Mouse (Mus musculus) duodenum, adult 2 months (tissue): Measurements from ENCODE around the gene Gmeb2. TPM values are rescaled to one million over a fixed set of nuclear protein-coding genes. Genes with fewer than 3 reads are reported as not detected.

Source experiments
- polyA plus RNA-seq: library from polyadenylated mRNA; depleted of rRNA; stranded (reverse); fragments of >200 nt; gene quantifications from 2 replicates; pipeline ENCODE4 v1.2.3, GENCODE M21; 2012; ENCODE audit warnings: low replicate concordance; rRNA removed

Gmeb2 gene
- 16.9 and 31.9 TPM in 2 replicates for polyA plus RNA-seq

GRCm38 (mm10) chr2:181287958-181288350, at the start of gene Gmeb2:
TSS of gene Gmeb2 (minus strand) at chr2:181288035.

DNA sequence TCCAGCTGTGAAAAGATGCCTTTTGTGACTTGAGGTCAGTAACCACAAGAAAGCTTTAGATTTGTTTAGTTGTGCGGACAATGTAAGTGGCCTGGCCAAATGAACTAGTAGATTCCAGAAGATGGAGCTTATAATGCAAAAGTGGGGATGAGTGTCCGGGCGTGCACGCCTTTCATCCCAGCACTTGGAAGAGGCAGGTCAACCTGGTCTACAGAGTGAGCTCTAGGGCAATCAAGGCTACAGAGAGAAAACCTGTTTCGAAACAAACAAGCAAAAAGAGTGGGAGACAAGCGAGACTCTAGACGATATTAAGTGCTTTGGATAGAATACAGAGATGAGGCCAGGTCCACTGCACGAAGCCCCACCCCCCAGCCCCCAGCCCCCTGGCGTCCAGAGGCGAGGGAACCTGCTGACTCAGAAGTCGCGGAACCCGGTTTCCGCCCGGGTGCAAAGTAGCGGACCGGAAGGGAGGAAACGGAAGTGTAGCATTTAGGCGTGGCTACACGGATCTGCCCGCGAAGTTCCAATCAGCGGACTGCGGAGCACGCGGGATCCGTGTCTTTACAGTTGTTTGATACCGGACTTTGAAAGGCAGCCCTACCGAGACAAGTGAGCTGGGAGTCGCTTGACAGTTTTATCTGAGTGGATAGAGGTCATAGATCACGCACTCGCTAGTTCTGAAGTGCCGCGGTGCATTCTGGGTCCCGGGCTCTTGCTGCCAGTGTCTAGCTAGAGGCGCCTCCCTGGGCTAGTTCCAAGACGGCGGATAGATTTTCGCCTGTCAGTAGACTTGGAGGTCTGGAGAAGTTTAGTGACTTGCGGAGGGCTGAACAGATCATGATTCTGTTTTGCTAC, 31.6 kb upstream of the Gmeb2 start, which contains the start of gene Rtel1:
Rtel1 (plus strand) TSS at position 492 of the 855 bp plus-strand sequence.

GRCm38 (mm10) chr2:181314080-181314810, 26.4 kb upstream of the Gmeb2 start, which contains the start of gene Stmn3:
TSS of gene Stmn3 (minus strand) at chr2:181314500.

DNA sequence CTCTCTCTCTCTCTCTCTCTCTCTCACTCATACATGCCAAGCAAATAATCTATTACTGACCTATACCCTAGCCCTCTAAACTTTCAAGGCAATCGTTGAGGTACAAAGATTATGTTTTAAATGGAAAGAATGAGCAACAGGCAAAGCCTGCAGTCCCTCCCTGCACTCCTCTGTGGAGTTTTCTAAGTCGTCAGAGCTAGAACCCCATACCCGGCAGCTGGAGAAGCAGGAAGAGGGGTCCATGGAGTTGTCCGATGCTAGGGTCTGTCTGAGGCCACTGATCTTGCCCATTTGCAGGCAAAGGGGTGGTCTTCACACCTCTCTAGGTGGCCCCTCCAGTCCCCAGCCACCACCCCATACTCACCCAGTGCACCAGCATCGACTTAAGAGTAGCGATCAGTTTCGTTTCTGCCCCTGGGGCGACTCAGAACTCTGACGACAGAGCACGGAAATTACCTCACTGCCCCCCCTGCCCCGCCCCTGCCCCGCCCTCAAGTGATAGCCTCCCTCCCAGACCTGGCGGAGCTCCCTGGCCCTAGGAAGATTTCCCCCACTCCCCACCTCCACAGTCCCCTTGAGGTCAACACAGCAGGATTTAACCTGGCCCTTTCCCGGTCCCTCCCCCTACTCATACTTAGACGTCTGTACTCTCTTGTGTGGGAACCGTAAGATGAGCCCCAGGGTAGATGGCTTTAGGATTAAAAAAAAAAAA, 46.1 kb downstream of the Gmeb2 start, which contains the start of gene Helz2:
Helz2 (minus strand) TSS at position 426 of the 712 bp plus-strand sequence.

DNA sequence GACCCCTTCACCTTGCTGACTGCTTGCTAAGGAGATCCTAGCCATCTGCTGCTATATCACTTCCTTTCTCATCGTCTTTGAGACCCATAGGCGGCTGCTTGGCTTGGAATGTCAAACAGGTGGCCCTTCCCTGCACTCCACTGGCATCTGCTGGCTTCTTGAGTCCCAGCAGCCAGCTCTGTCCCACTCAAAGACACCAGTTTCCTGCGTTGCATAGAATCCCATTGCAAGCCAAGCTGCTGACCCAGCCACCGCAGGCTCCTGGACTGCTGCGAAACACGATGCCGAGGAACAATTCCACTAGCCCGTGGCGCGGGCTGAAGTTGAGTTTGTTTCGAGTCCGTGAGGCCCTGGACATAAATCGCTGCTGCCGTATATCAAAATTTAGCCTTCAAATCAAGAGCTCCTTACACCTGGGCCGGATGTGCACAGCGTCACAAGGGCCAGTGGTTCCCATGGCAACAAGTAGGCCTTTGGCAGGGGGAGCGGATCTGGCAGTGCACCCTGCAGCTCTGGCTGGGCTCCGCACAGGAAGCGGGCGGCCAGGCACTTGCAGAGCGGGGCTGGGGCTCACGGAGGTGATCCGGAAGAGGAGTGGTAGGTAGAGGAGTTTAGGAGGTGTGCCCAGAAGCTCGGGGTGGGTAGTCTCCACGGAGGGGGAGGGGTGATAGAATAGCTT, 68.2 kb downstream of the Gmeb2 start, which contains the start of gene Fndc11:
Fndc11 (plus strand) TSS at position 476 of the 679 bp plus-strand sequence.

DNA sequence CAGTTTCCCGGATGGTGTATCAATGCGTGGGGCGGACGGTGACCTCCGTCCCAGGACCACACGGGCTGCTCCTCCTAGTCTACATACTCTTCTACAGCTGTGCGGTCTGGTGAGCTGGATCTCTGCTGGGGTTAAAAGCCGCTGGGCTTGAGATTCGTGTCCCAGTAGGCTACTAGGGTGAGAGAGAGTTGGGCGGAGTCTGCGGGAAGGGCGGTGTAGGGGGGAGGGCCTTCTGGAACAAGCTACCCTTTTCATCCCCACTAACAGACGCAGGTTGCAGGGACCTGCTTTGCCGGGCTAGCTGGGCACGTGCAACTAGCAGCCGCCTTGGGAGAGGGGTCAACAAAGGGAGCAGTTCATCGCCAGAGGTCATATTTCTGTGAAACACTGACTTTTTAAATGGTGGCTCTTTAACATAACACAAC, 74.8 kb downstream of the Gmeb2 start, which contains the start of gene Srms:
Srms (minus strand) TSS at position 165 of the 425 bp plus-strand sequence.

DNA sequence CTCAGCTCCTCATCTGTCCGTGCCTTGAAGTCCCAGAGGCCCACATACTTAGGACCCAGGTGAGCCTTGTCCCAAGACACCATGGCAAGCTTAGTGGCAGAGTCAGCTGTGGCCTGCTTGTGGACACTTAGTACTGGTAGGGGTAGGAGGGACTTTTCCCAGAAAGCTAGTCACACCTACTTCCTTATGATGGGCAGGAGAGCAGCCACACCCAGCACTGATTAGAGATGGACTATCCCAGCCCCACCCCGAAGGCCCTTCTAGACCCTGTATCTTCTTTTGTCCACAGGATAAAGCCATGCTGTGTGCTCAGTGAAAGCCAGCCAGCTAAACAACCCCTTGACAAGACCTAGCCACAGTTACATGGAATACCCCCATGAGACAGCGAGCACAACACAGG, 85.4 kb downstream of the Gmeb2 start, which contains the start of gene Ptk6:
Ptk6 (minus strand) TSS at position 368 of the 400 bp plus-strand sequence.

Other genes with a start within 250 kb of the Gmeb2 start
- gene Chrna4, start 244.5 kb downstream of the Gmeb2 start, polyA plus RNA-seq: 0.02 and 0.11 TPM in 2 replicates
- gene Kcnq2, start 152.7 kb downstream of the Gmeb2 start, polyA plus RNA-seq: 0.38 and 0.50 TPM in 2 replicates
- gene Eef1a2, start 131.0 kb downstream of the Gmeb2 start, polyA plus RNA-seq: 2.7 and 3.7 TPM in 2 replicates
- gene Ppdpf, start 100.8 kb downstream of the Gmeb2 start, polyA plus RNA-seq: 266 and 328 TPM in 2 replicates
- 1.1 and 6.9 TPM in 2 replicates for gene Ptk6, start 85.2 kb downstream of the Gmeb2 start, polyA plus RNA-seq
- gene Srms, start 74.8 kb downstream of the Gmeb2 start, polyA plus RNA-seq: 0.57 and 0.96 TPM in 2 replicates
- 0.30 and 0.58 TPM in 2 replicates for gene Fndc11, start 68.0 kb downstream of the Gmeb2 start, polyA plus RNA-seq
- 30.3 and 39.9 TPM in 2 replicates for gene Helz2, start 46.0 kb downstream of the Gmeb2 start, polyA plus RNA-seq
- gene Stmn3, start 26.5 kb upstream of the Gmeb2 start, polyA plus RNA-seq: 2.8 and 2.9 TPM in 2 replicates
- gene Rtel1, start 31.7 kb upstream of the Gmeb2 start, polyA plus RNA-seq: 14.4 and 16.6 TPM in 2 replicates
- 12.9 and 14.2 TPM in 2 replicates for gene Zgpat, start 76.9 kb upstream of the Gmeb2 start, polyA plus RNA-seq
- 14.4 and 16.3 TPM in 2 replicates for gene Arfrp1, start 77.4 kb upstream of the Gmeb2 start, polyA plus RNA-seq
- 79.8 and 83.0 TPM in 2 replicates for gene Lime1, start 92.0 kb upstream of the Gmeb2 start, polyA plus RNA-seq
- gene Zbtb46, start 171.4 kb upstream of the Gmeb2 start, polyA plus RNA-seq: 0.85 and 0.96 TPM in 2 replicates
- 0.06 TPM in 1 of 2 replicates, not detected in the other for gene Abhd16b, start 205.2 kb upstream of the Gmeb2 start, polyA plus RNA-seq
- gene Tpd52l2, start 209.1 kb upstream of the Gmeb2 start, polyA plus RNA-seq: 12.0 and 12.4 TPM in 2 replicates
- 20.8 and 23.1 TPM in 2 replicates for gene Dnajc5, start 232.4 kb upstream of the Gmeb2 start, polyA plus RNA-seq